Mouse (Mus musculus) intestine, embryonic 16.5 days (tissue): ENCODE measurements at regions not wholly inside any gene's neighbourhood (a gene's known extent, or its start where the extent isn't known, plus 50 kb on each side); places are given as distances from the start of the nearest gene placed in this dataset.
"Not testable (repeated sequence)": the region's sequence is repeated elsewhere in the genome, so short reads cannot be mapped to it uniquely, and the experiment has no call there.

Experiments used
- ATAC-seq: fragments of 200-750 bp; cut with Nextera tagmentation; 2 replicates; pipeline ENCODE4 v1.8.0; 2017; ENCODE audit warnings: moderate TSS enrichment, moderate library complexity
- H3K27ac ChIP-seq: fragments of 300-500 bp; sonication (generic); 2 replicates; pipeline ENCODE4 v1.5.1; 2014; ENCODE audit warnings: mild to moderate bottlenecking, low read length
- H3K27me3 ChIP-seq: fragments of 300-500 bp; sonication (generic); replicated peaks from 2 replicates; pipeline ENCODE4 v1.6.1; 2014; ENCODE audit warnings: low read length, control low read depth, mixed read lengths; ENCODE audit not compliant: control insufficient read depth, insufficient read depth
- H3K36me3 ChIP-seq: fragments of 300-500 bp; sonication (generic); 2 replicates; pipeline ENCODE4 v1.6.1; 2014; ENCODE audit warnings: low read length, control low read depth; ENCODE audit not compliant: control insufficient read depth, insufficient read depth
- H3K4me1 ChIP-seq: fragments of 300-500 bp; sonication (generic); 2 replicates; pipeline ENCODE4 v1.6.1; 2014; ENCODE audit warnings: low read length, control low read depth, mixed read lengths; ENCODE audit not compliant: control insufficient read depth, insufficient read depth
- H3K4me2 ChIP-seq: fragments of 300-500 bp; sonication (generic); 2 replicates; pipeline ENCODE4 v1.6.1; 2014; ENCODE audit warnings: low read depth, low read length, control low read depth
- H3K4me3 ChIP-seq: fragments of 300-500 bp; sonication (generic); 2 replicates; pipeline ENCODE4 v1.5.1; 2014; ENCODE audit warnings: mild to moderate bottlenecking, low read length
- H3K9ac ChIP-seq: fragments of 300-500 bp; sonication (generic); 2 replicates; pipeline ENCODE4 v1.6.1; 2014; ENCODE audit warnings: low read depth, low read length
- H3K9me3 ChIP-seq: fragments of 300-500 bp; sonication (generic); 2 replicates; pipeline ENCODE4 v1.6.1; 2016; ENCODE audit warnings: low read length, control low read depth; ENCODE audit not compliant: control insufficient read depth

DNA sequence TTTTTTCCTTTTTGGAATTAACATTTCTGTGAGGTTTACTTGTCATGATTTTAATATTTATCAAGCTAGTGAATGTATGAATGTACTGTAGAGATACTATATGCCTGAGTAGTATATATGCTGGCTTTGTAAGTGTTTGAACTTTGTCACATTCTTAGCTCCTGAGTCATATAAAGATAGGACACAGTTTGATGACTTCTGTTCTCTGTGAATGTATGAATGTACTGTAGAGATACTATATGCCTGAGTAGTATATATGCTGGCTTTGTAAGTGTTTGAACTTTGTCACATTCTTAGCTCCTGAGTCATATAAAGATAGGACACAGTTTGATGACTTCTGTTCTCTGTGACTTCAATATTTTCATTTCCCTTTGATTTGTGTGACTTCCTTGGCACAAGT is 268.3 kb downstream of the 4930447F04Rik start:
- not testable (repeated sequence) for H3K4me1 ChIP-seq, H3K4me3 ChIP-seq, H3K27me3 ChIP-seq, H3K27ac ChIP-seq, H3K36me3 ChIP-seq, H3K4me2 ChIP-seq, H3K9ac ChIP-seq, H3K9me3 ChIP-seq
- ATAC-seq: peak; percentile 63
